Mouse (Mus musculus) midbrain, embryonic 11.5 days (tissue): ENCODE data around the gene Slc25a43. TPM values are rescaled to one million over a fixed set of nuclear protein-coding genes. Genes with fewer than 3 reads are reported as not detected.

Source experiments
- ATAC-seq: fragments of 200-750 bp; cut with Nextera tagmentation; 2 replicates; pipeline ENCODE4 v1.8.0; 2017; ENCODE audit warnings: moderate TSS enrichment, moderate library complexity; ENCODE audit not compliant: low FRiP score
- DNase-seq: peaks from one replicate; pipeline ENCODE4 v3.0.0; 2015; ENCODE audit warnings: low spot score; ENCODE audit errors: missing footprints
- H3K27ac ChIP-seq: fragments of 300-500 bp; sonication (generic); 2 replicates; pipeline ENCODE4 v1.5.1; 2014; ENCODE audit warnings: low read depth, low read length
- H3K27me3 ChIP-seq: fragments of 300-500 bp; sonication (generic); 2 replicates; pipeline ENCODE4 v1.6.1; 2014; ENCODE audit warnings: mild to moderate bottlenecking, low read length, moderate library complexity, mixed read lengths; ENCODE audit not compliant: control insufficient read depth, insufficient read depth
- H3K36me3 ChIP-seq: fragments of 300-500 bp; sonication (generic); 2 replicates; pipeline ENCODE4 v1.6.1; 2014; ENCODE audit warnings: mild to moderate bottlenecking, low read length, moderate library complexity, mixed read lengths; ENCODE audit not compliant: control insufficient read depth, insufficient read depth
- H3K4me1 ChIP-seq: fragments of 300-500 bp; sonication (generic); 2 replicates; pipeline ENCODE4 v1.6.1; 2014; ENCODE audit warnings: low read length; ENCODE audit not compliant: control insufficient read depth, insufficient read depth
- H3K4me2 ChIP-seq: fragments of 300-500 bp; sonication (generic); 2 replicates; pipeline ENCODE4 v1.6.1; 2014; ENCODE audit warnings: mild to moderate bottlenecking, moderate library complexity
- H3K4me3 ChIP-seq: fragments of 300-500 bp; sonication (generic); 2 replicates; pipeline ENCODE4 v1.5.1; 2014; ENCODE audit warnings: low read depth, low read length
- H3K9ac ChIP-seq: fragments of 300-500 bp; sonication (generic); 2 replicates; pipeline ENCODE4 v1.6.1; 2014; ENCODE audit warnings: low read length
- H3K9me3 ChIP-seq: fragments of 300-500 bp; sonication (generic); 2 replicates; pipeline ENCODE4 v1.6.1; 2016; ENCODE audit warnings: low read length; ENCODE audit not compliant: control insufficient read depth
- WGBS: fragments of 180-500 bp; shearing (Covaris S2); extraction: QIAGEN DNeasy Blood & Tissue Kit; methylation state at CpG from one replicate; pipeline ENCODE4 v1.1.7; 2014; 5-methylcytosine and 5-hydroxymethylcytosine counted together
- polyA plus RNA-seq: library from polyadenylated mRNA; unstranded; fragments of >200 nt; fragmentation: Nextera tagmentation; extraction: Ambion mirVana; gene quantifications from 2 replicates; pipeline ENCODE4 v1.2.1, GENCODE M21; 2014

Gene Slc25a43
- polyA plus RNA-seq, 1 experiment from 2014 or later, result 1.0 TPM

DNA sequence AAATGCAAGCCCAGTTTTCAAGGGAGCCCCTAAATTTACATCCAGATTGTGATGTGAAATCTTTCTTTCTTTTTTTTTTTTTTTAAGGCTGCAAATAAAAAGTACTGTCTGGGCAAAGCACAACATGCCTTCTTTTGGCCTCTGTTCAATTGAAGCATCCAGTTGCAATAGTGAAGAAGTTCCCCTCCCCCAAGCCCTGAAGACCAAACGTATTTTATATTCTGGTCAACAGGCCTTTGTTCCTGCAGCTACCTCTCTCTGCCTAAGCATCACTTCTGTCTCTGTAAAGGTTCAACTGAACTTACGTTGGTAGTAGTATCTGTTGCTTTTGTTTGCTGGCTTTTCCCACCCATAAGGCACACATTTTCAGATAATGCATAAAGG lies 20.5 kb downstream of the Slc25a43 start:
- 0 out of 2 replicates have a peak overlapping the region, but pooled peaks have one; percentile 40 for H3K9ac ChIP-seq
- H3K36me3 ChIP-seq, result no peaks in the 10 kb centered on the region
- H3K4me1 ChIP-seq, result peaks cover 10% of the 10 kb centered on the region; the same call in 1 of the 2 replicates
- no peaks in the 10 kb centered on the region for H3K9me3 ChIP-seq
- WGBS, result 22% methylated on average over 2 of the region's 2 CpGs
- H3K27me3 ChIP-seq, result no peaks in the 10 kb centered on the region
- DNase-seq, result no peak
- peak overlapping the region; percentile 22; the same call in 1 of the 2 replicates for H3K4me2 ChIP-seq
- peak overlapping the region; percentile 89 for H3K27ac ChIP-seq
- ATAC-seq, result peak; percentile 70
- H3K4me3 ChIP-seq, result no peak overlapping the region

DNA sequence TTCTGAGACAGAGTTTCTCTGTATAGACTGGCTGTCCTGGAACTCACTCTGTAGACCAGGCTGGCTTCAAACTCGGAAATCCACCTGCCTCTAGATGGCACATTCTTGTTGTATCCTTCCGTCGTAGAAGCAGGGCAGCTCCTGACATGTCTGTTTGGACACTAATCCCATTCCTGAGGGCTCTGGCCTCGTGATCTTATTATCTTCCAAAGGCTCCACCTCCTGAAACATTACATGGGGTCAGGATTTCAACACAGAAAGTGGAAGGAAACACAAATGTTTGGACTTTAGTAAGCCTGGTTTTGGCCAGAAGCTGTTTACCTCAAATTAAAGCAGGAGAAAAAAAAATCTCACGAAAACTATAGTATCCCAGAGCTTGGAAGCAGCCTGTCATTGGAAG lies 23.9 kb downstream of the Slc25a43 start:
- Histone ChIP-seq H3K4me3 (no peak overlapping the region), H3K27me3 (no peaks in the 10 kb centered on the region), H3K4me2 (no peak overlapping the region), H3K9me3 (no peaks in the 10 kb centered on the region), H3K4me1 (peaks cover 7% of the 10 kb centered on the region; the same call in 1 of the 2 replicates), H3K9ac (no peak overlapping the region), H3K27ac (no peak overlapping the region), H3K36me3 (no peaks in the 10 kb centered on the region)
- ATAC-seq, result no peak
- DNase-seq, result no peak
- WGBS, result 47% methylated on average over 5 of the region's 5 CpGs

DNA sequence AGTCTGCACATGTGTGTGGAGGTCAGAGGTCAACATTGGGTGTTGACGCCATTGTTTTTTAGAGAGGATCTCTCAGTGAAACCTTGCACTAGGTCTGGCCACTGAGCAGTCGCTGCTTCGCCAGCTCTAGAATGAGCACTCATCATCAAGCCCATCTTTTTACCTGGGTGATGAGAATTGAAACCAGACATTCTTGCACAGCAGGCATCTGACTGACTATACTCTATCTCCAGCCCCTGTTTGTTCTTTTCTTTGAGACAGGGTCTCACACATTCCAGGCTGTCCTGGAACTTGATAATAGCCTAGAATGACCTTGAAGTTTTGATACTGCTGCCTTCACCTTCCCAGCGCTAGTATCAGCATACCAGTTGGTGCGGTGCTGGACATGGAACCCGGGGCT lies 29.1 kb downstream of the Slc25a43 start:
- Histone ChIP-seq H3K9me3 (no peaks in the 10 kb centered on the region), H3K4me1 (no peaks in the 10 kb centered on the region), H3K27ac (no peak overlapping the region), H3K36me3 (no peaks in the 10 kb centered on the region), H3K4me3 (no peak overlapping the region), H3K9ac (no peak overlapping the region), H3K27me3 (no peaks in the 10 kb centered on the region), H3K4me2 (no peak overlapping the region)
- WGBS, result 84% methylated on average over 6 of the region's 6 CpGs
- DNase-seq, result no peak
- no peak for ATAC-seq

DNA sequence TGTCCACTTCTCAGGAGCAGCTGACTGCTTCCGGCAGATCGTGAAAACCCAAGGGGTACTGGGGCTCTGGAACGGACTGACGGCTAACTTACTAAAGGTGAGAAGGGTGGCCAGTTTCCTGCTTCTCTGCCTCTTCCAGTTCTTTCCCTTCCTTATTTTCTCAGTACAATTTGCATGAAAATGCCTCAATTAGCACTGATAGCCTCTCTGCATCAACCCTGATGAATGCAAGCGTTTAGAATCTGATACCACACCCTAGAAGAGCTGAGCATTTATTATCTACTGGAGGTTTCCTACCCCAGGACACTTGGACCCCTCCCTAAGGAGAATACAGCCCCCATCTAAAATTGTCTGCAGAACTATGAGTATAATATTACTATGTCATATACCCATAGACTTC lies 32.1 kb downstream of the Slc25a43 start:
- no peak overlapping the region for H3K4me3 ChIP-seq
- ATAC-seq, result no peak
- no peaks in the 10 kb centered on the region for H3K27me3 ChIP-seq
- no peaks in the 10 kb centered on the region for H3K36me3 ChIP-seq
- H3K4me1 ChIP-seq, result no peaks in the 10 kb centered on the region
- DNase-seq, result no peak
- H3K4me2 ChIP-seq, result no peak overlapping the region
- 88% methylated on average over 5 of the region's 5 CpGs for WGBS
- H3K9me3 ChIP-seq, result no peaks in the 10 kb centered on the region
- H3K27ac ChIP-seq, result no peak overlapping the region
- H3K9ac ChIP-seq, result no peak overlapping the region

DNA sequence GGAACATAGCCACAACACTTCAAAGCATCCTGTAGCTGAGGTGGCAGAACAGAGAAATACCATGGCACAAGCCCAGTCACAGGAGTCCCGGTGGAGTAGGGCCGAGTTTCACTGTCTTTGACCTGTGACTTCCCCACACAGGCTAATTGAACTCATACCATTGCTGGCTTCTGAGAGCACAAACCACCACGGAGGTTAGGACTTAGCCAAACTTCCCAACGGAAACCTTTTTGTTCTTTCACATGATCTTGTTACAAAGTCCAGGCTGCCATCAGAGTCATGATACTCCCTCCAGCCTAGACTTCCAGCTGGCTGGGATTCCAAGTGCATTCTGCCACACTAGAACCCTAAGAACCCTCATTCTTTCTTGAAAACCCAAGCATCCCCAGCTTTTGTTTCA lies 34.2 kb downstream of the Slc25a43 start:
- H3K27ac ChIP-seq, result no peak overlapping the region
- DNase-seq (no peak), ATAC-seq (no peak)
- no peaks in the 10 kb centered on the region for H3K9me3 ChIP-seq
- no peak overlapping the region for H3K4me3 ChIP-seq
- no peak overlapping the region for H3K4me2 ChIP-seq
- WGBS, result 85% methylated on average over 4 of the region's 4 CpGs
- no peaks in the 10 kb centered on the region for H3K36me3 ChIP-seq
- no peaks in the 10 kb centered on the region for H3K27me3 ChIP-seq
- H3K9ac ChIP-seq, result no peak overlapping the region
- no peaks in the 10 kb centered on the region for H3K4me1 ChIP-seq

DNA sequence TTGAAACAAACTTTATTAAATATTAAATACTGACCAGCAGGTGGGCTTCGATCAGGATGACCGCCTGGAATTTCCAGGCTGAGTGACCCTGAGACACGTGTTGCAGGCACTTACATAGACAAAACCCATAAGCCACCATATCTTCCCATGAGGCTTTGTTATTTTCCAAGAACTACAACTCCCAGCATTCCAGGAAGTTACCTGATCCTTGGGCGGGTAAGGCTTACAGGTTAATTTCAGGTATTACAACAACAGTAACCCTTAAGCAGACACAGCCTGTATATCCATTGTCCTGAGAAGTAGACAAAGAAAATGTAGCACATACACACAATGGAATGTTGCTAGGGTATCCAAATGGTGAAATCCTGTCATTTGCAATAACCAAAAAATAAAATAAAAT lies 45.9 kb downstream of the Slc25a43 start:
- Histone ChIP-seq H3K36me3 (no peaks in the 10 kb centered on the region), H3K27me3 (no peaks in the 10 kb centered on the region), H3K4me2 (no peak overlapping the region), H3K27ac (no peak overlapping the region), H3K4me1 (no peaks in the 10 kb centered on the region), H3K9ac (no peak overlapping the region), H3K9me3 (no peaks in the 10 kb centered on the region), H3K4me3 (no peak overlapping the region)
- ATAC-seq, result no peak
- no peak for DNase-seq
- WGBS, result 55% methylated on average over 4 of the region's 4 CpGs

DNA sequence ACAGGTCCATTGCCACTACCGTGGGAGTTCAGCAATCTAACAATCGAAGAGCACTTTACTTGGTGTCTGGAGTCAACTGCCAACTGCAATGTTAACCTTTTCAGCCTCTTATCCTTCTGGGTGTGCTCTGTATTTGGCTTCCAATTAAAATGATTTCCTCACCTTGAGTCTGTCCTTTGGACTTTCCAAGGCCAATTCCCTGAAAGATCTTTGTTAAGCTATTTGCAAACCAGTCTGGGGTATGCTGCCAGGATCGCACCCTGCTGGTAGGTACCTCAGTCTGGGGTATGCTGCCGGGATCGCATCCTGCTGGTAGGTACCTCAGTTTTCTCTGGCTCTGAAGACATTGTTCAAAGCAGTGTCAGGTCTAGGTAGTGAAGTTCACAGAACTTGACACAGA lies 51.1 kb downstream of the Slc25a43 start:
- Histone ChIP-seq H3K27ac (no peak overlapping the region), H3K4me3 (no peak overlapping the region), H3K27me3 (no peaks in the 10 kb centered on the region), H3K9me3 (no peaks in the 10 kb centered on the region), H3K4me2 (no peak overlapping the region), H3K9ac (no peak overlapping the region), H3K4me1 (no peaks in the 10 kb centered on the region), H3K36me3 (peaks cover 2% of the 10 kb centered on the region; the same call in 1 of the 2 replicates)
- DNase-seq (no peak), ATAC-seq (no peak)
- WGBS, result 60% methylated on average over 5 of the region's 5 CpGs

DNA sequence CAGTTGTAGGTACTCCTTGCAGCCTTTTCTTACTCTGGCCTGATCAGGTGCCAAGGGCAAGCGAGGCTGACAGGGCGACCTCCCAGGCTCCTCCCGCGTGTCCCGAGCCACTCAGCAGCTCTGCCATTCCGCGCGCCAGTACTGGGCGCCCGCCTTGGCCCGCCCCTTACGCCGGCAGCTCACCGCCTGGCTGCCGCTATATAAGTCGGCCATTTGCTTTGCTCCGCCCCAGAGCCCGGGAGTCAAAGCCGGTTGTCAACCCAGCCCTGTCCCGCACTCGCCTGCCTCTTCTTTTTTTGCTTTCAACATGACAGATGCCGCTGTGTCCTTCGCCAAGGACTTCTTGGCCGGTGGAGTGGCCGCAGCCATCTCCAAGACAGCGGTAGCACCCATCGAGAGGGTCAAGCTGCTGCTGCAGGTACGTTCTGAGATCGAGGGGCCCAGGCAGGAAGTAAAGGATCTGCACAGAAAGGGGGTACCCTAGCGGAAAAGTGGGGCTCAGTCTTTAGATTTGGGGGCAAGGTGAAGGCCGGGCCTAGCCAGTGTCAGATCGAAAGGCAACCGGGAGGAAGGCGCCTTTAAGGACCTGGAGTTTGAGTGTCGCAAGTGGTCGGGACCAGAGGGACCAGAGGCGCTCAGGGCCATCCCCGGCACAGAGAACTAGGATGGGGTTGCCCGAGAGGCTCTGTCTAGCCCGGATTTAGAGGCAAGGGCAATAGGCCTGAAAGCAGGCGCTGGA lies 52.1 kb downstream of the Slc25a43 start, which contains the start of gene Slc25a5:
Gene Slc25a5, plus strand, starts transcription at position 228 of the 739 bp plus-strand sequence.
- no peaks in the 10 kb centered on the region for H3K9me3 ChIP-seq
- peak within 1 kb of the TSS; percentile 60 for H3K4me3 ChIP-seq
- peaks cover 2% of the 10 kb centered on the region; the same call in 1 of the 2 replicates for H3K36me3 ChIP-seq
- H3K4me1 ChIP-seq, result no peaks in the 10 kb centered on the region
- peak within 1 kb of the TSS; percentile 78 for H3K27ac ChIP-seq
- no peaks in the 10 kb centered on the region for H3K27me3 ChIP-seq
- H3K9ac ChIP-seq, result peak within 1 kb of the TSS; percentile 77
- ATAC-seq (peak; percentile 94), DNase-seq (peak; percentile 91)
- 20% methylated on average over 41 of the region's 41 CpGs for WGBS
- H3K4me2 ChIP-seq, result peak within 1 kb of the TSS; percentile 48

DNA sequence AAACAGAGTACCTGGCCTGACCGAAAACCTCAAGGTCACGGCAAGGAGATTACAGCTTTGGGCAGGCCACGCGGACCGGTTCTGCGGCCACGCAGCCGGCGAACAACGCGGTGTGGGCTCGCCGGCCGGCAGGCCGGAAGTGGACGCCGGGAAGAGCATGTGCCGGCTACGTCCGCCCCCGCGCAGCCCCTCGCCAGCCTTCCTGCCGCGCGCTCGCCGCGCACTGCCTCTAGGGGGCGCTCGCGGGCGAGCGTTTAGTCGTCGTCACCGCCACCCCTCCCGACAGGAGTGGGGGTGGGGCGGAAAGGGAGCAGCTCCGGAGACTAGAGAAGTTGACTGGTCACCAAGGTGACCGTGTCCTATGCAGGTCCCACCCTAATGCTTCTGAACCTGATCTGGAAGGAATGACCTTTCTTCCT lies 52.7 kb downstream of the Slc25a43 start:
- peak overlapping the region; percentile 48 for H3K4me2 ChIP-seq
- peak overlapping the region; percentile 60 for H3K4me3 ChIP-seq
- H3K36me3 ChIP-seq, result peaks cover 2% of the 10 kb centered on the region; the same call in 1 of the 2 replicates
- peak; percentile 98 for DNase-seq
- no peaks in the 10 kb centered on the region for H3K9me3 ChIP-seq
- no peaks in the 10 kb centered on the region for H3K4me1 ChIP-seq
- H3K9ac ChIP-seq, result peak overlapping the region; percentile 77
- peak overlapping the region; percentile 78 for H3K27ac ChIP-seq
- peak; percentile 85 for ATAC-seq
- H3K27me3 ChIP-seq, result no peaks in the 10 kb centered on the region
- 10% methylated on average over 41 of the region's 41 CpGs for WGBS
